Mouse (Mus musculus) ES-Bruce4 (cell line): ENCODE results near the gene Cdk5r1. TPM values are rescaled to one million over a fixed set of nuclear protein-coding genes. Genes with fewer than 3 reads are reported as not detected.

Experiments
- H3K27ac ChIP-seq: 2 replicates; pipeline ENCODE4 v1.5.1; 2012; ENCODE audit warnings: low read length, inconsistent platforms; ENCODE audit not compliant: insufficient read depth
- H3K27me3 ChIP-seq: 2 replicates; pipeline ENCODE4 v1.6.1; 2012; ENCODE audit warnings: mild to moderate bottlenecking, low read length, inconsistent platforms; ENCODE audit not compliant: control insufficient read depth, poor library complexity, insufficient read depth, severe bottlenecking
- H3K36me3 ChIP-seq: 2 replicates; pipeline ENCODE4 v1.6.1; 2012; ENCODE audit warnings: inconsistent platforms, mild to moderate bottlenecking, low read length, moderate library complexity; ENCODE audit not compliant: control insufficient read depth, poor library complexity, insufficient read depth, severe bottlenecking
- H3K4me1 ChIP-seq: one replicate; pipeline ENCODE4 v1.8.1; 2011; ENCODE audit warnings: low read length; ENCODE audit not compliant: control insufficient read depth, insufficient read depth
- H3K4me3 ChIP-seq: 2 replicates; pipeline ENCODE4 v1.5.1; 2011; ENCODE audit warnings: low read depth, mild to moderate bottlenecking, low read length
- H3K9ac ChIP-seq: 2 replicates; pipeline ENCODE4 v1.6.1; 2012; ENCODE audit warnings: low read depth, mild to moderate bottlenecking, inconsistent platforms; ENCODE audit not compliant: poor library complexity, severe bottlenecking
- H3K9me3 ChIP-seq: replicated peaks from 2 replicates; pipeline ENCODE4 v1.6.1; 2012; ENCODE audit warnings: mild to moderate bottlenecking, low read length, inconsistent platforms; ENCODE audit not compliant: control insufficient read depth, poor library complexity, insufficient read depth, severe bottlenecking
- CTCF ChIP-seq: IDR thresholded peaks from one replicate; pipeline ENCODE4 v1.8.1; 2011; ENCODE audit warnings: low read depth, low read length
- EP300 ChIP-seq: IDR thresholded peaks from 2 replicates; pipeline ENCODE4 v1.6.1; 2011; ENCODE audit warnings: low read depth, low read length; ENCODE audit not compliant: insufficient read depth
- POLR2A ChIP-seq: IDR thresholded peaks from one replicate; pipeline ENCODE4 v1.8.1; 2011; ENCODE audit warnings: low read length; ENCODE audit not compliant: insufficient read depth
- polyA plus RNA-seq: library from polyadenylated mRNA; stranded (reverse); fragments of >200 nt; gene quantifications from 2 replicates; pipeline ENCODE4 v1.2.4, GENCODE M21; 2011; ENCODE audit warnings: low read depth; ENCODE audit not compliant: missing spikeins, insufficient read depth, insufficient read length

Cdk5r1 gene
- polyA plus RNA-seq, 1 experiment, result 1.3 TPM

- Histone ChIP-seq H3K4me1 (no peaks in the 10 kb centered on the region), H3K4me3 (no peak overlapping the region), H3K9ac (no peak overlapping the region), H3K27ac (no peak overlapping the region), H3K27me3 (no peaks in the 10 kb centered on the region), H3K36me3 (no peaks in the 10 kb centered on the region), H3K9me3 (no peaks in the 10 kb centered on the region)
- TF ChIP-seq CTCF, result no peak
- no peak for TF ChIP-seq EP300
- TF ChIP-seq POLR2A, result no peak
Observed at GRCm38 (mm10) chr11:80505581-80505980, 28.8 kb downstream of the Cdk5r1 start.

DNA sequence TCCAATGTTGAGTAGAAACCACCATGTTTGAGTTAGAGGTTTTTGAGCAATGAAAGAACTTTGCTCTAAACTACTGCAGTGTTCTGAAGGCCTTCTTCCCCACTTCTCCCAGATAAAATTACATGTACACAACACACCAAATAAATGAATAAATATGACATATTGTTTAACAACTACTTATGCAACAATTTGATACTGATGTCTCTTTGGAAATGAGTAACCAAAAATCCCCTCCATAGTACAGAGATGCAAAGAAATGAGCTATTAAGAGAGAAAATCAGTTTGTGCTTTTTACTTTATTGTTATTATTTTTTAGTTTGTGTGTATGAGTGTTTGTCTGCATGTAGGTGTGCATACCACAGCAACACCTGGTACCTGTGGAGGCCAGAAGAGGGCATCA is 29.7 kb downstream of the Cdk5r1 start:
- Histone ChIP-seq H3K36me3 (no peaks in the 10 kb centered on the region), H3K27ac (no peak overlapping the region), H3K9me3 (no peaks in the 10 kb centered on the region), H3K4me3 (no peak overlapping the region), H3K4me1 (no peaks in the 10 kb centered on the region), H3K27me3 (no peaks in the 10 kb centered on the region), H3K9ac (no peak overlapping the region)
- no peak for TF ChIP-seq EP300

DNA sequence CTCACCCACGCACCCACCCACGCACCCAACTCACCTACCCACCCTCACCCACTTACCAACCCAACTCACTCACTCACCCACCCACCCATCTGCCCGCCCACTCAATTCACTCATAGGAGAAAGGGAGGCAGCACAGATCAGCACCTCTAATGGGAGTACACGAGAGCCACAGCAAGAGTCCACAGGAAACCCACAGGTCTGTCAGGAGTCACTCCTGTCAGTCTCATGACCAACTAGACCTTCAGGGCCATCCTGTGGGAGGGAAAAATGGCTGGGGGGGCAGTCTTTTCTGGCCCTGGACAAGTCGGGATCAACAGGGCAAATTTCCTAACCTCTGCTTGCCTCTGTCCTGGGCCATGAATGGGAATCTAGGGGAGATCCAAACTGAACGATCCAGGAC is 31.0 kb downstream of the Cdk5r1 start:
- no peak overlapping the region for H3K4me3 ChIP-seq
- H3K4me1 ChIP-seq, result no peaks in the 10 kb centered on the region
- no peaks in the 10 kb centered on the region for H3K27me3 ChIP-seq
- no peak overlapping the region for H3K27ac ChIP-seq
- TF ChIP-seq EP300 (no peak), CTCF (no peak), POLR2A (no peak)
- no peaks in the 10 kb centered on the region for H3K9me3 ChIP-seq
- H3K9ac ChIP-seq, result no peak overlapping the region
- no peaks in the 10 kb centered on the region for H3K36me3 ChIP-seq

- no peak for TF ChIP-seq EP300
- no peak for TF ChIP-seq CTCF
- TF ChIP-seq POLR2A, result no peak
- Histone ChIP-seq H3K36me3 (no peaks in the 10 kb centered on the region), H3K4me3 (no peak overlapping the region), H3K27me3 (no peaks in the 10 kb centered on the region), H3K27ac (no peak overlapping the region), H3K9ac (no peak overlapping the region), H3K4me1 (no peaks in the 10 kb centered on the region), H3K9me3 (no peaks in the 10 kb centered on the region)
Observed at GRCm38 (mm10) chr11:80508361-80509175, 31.7 kb downstream of the Cdk5r1 start.

- Histone ChIP-seq H3K36me3 (no peaks in the 10 kb centered on the region), H3K27ac (no peak overlapping the region), H3K4me1 (no peaks in the 10 kb centered on the region), H3K9ac (no peak overlapping the region), H3K9me3 (no peaks in the 10 kb centered on the region), H3K27me3 (no peaks in the 10 kb centered on the region), H3K4me3 (no peak overlapping the region)
- TF ChIP-seq EP300 (no peak), CTCF (no peak), POLR2A (no peak)
Observed at GRCm38 (mm10) chr11:80509176-80509506, 32.3 kb downstream of the Cdk5r1 start.

- H3K27ac ChIP-seq, result no peak overlapping the region
- H3K36me3 ChIP-seq, result no peaks in the 10 kb centered on the region
- H3K9me3 ChIP-seq, result no peaks in the 10 kb centered on the region
- TF ChIP-seq POLR2A (no peak), EP300 (no peak), CTCF (no peak)
- no peak overlapping the region for H3K4me3 ChIP-seq
- no peaks in the 10 kb centered on the region for H3K27me3 ChIP-seq
- H3K4me1 ChIP-seq, result no peaks in the 10 kb centered on the region
- H3K9ac ChIP-seq, result no peak overlapping the region
Observed at GRCm38 (mm10) chr11:80510124-80510523, 33.3 kb downstream of the Cdk5r1 start.
